Mouse (Mus musculus) heart, postnatal 10 days (tissue): ENCODE results near the gene Cutal. TPM values are rescaled to one million over a fixed set of nuclear protein-coding genes. Genes with fewer than 3 reads are reported as not detected.

Source experiments
- DNase-seq, 2 experiments: peaks; one replicate each; pipeline ENCODE4 v3.0.0; 2021
- intact Hi-C: fragments of 180-260 bp; cut with DNase I; formaldehyde crosslinking; loops from one replicate; pipeline ENCODE4 v1.15.1; 2025
- total RNA-seq, 2 experiments: library from RNA; stranded (reverse); gene quantifications; 2 replicates each; pipeline ENCODE4 v1.2.3; 2021

Cutal gene
- total RNA-seq, 2 experiments from 2014 or later: 0.31 to 0.77 TPM

- intact Hi-C loops: no loop called here
- no peak for DNase-seq
Observed at GRCm38 (mm10) chr2:34882757-34883156, 8.6 kb downstream of the Cutal start.

GRCm38 (mm10) chr2:34883190-34883589, 9.0 kb downstream of the Cutal start:
- no peak for DNase-seq
- intact Hi-C loops: no loop called here

GRCm38 (mm10) chr2:34884186-34884585, 10.0 kb downstream of the Cutal start:
- intact Hi-C loops: no loop called here
- no peak for DNase-seq

GRCm38 (mm10) chr2:34893950-34894349, 19.8 kb downstream of the Cutal start:
- intact Hi-C loops: no loop called here
- DNase-seq: no peak

- DNase-seq: no peak
- intact Hi-C loops: no loop called here
Observed at GRCm38 (mm10) chr2:34895503-34896113, 21.4 kb downstream of the Cutal start.

GRCm38 (mm10) chr2:34896821-34897460, 22.7 kb downstream of the Cutal start:
- no peak for DNase-seq
- intact Hi-C loops: no loop called here

- intact Hi-C loops: no loop called here
- peak in 1 of 2 experiments; percentile 55 for DNase-seq
Observed at GRCm38 (mm10) chr2:34897820-34898219, 23.6 kb downstream of the Cutal start.

GRCm38 (mm10) chr2:34899682-34900081, 25.5 kb downstream of the Cutal start:
- intact Hi-C loops: loop anchor here (5.0 kb wide), 1 partner anchor 68 kb away; no protein-coding TSS in a partner anchor
- DNase-seq: no peak

GRCm38 (mm10) chr2:34900412-34900811, 26.2 kb downstream of the Cutal start:
- no peak for DNase-seq
- intact Hi-C loops: loop anchor here (5.0 kb wide), 1 partner anchor 67 kb away; no protein-coding TSS in a partner anchor

GRCm38 (mm10) chr2:34901726-34902125, 27.5 kb downstream of the Cutal start:
- intact Hi-C loops: loop anchor here (5.0 kb wide), 1 partner anchor 66 kb away; no protein-coding TSS in a partner anchor
- no peak for DNase-seq

GRCm38 (mm10) chr2:34902731-34903130, 28.5 kb downstream of the Cutal start:
- intact Hi-C loops: loop anchor here (5.0 kb wide), 1 partner anchor 65 kb away; no protein-coding TSS in a partner anchor
- DNase-seq: no peak

GRCm38 (mm10) chr2:34903191-34903590, 29.0 kb downstream of the Cutal start:
- intact Hi-C loops: loop anchor here (5.0 kb wide), 1 partner anchor 64 kb away; no protein-coding TSS in a partner anchor
- no peak for DNase-seq

- intact Hi-C loops: loop anchor here (2.0 to 5.0 kb wide), 2 partner anchors 29 to 63 kb away; partner anchors contain the start of genes Cutal and Psmd5
- DNase-seq: no peak
Observed at GRCm38 (mm10) chr2:34903652-34904405, 29.6 kb downstream of the Cutal start.

- DNase-seq: peak; percentile 99
- intact Hi-C loops: loop anchor here (2.0 to 5.0 kb wide), 2 partner anchors 30 to 62 kb away; partner anchors contain the start of genes Cutal and Psmd5
Observed at GRCm38 (mm10) chr2:34904849-34905542, 30.8 kb downstream of the Cutal start.

GRCm38 (mm10) chr2:34906426-34906825, 32.2 kb downstream of the Cutal start:
- DNase-seq: no peak
- intact Hi-C loops: no loop called here

GRCm38 (mm10) chr2:34906861-34907604, 32.8 kb downstream of the Cutal start:
- DNase-seq: peak; percentile 75 to 80
- intact Hi-C loops: no loop called here

GRCm38 (mm10) chr2:34909719-34910118, 35.5 kb downstream of the Cutal start:
- intact Hi-C loops: no loop called here
- no peak for DNase-seq

- intact Hi-C loops: no loop called here
- DNase-seq: no peak
Observed at GRCm38 (mm10) chr2:34911871-34912270, 37.7 kb downstream of the Cutal start.

GRCm38 (mm10) chr2:34912613-34913012, 38.4 kb downstream of the Cutal start:
- intact Hi-C loops: no loop called here
- DNase-seq: no peak
